Mouse (Mus musculus) MEL (cell line): ENCODE measurements around the gene Zfp955b. TPM values are rescaled to one million over a fixed set of nuclear protein-coding genes. Genes with fewer than 3 reads are reported as not detected.
A peak's percentile ranks its signal among the peaks of the same experiment; 100 is the strongest.
"Not testable (repeated sequence)": the region's sequence is repeated elsewhere in the genome, so short reads cannot be mapped to it uniquely, and the experiment has no call there.

Experiments used
- DNase-seq: peaks from one replicate; pipeline ENCODE4 v3.0.0; 2011; ENCODE audit warnings: low read depth, low spot score
- H3K27ac ChIP-seq: 2 replicates; pipeline ENCODE4 v1.5.1; 2012; ENCODE audit warnings: low read depth, mild to moderate bottlenecking, control low read depth, low read length, moderate library complexity; ENCODE audit not compliant: control insufficient read depth
- H3K27me3 ChIP-seq, 2 experiments: fragments of 150-350 bp in 1 of 2; sonication (generic) in 1 of 2; 2 replicates each; pipeline ENCODE4 v1.6.1; 2012; ENCODE audit warnings: low read length in 2 of 2, mild to moderate bottlenecking in 2 of 2, improper control_type of control experiment in 1 of 2, moderate library complexity in 1 of 2; ENCODE audit not compliant: insufficient read depth in 2 of 2, control insufficient read depth in 1 of 2
- H3K36me3 ChIP-seq, 2 experiments: 2 replicates each; pipeline ENCODE4 v1.6.1; 2012 to 2014; ENCODE audit warnings: low read length in 2 of 2, improper control_type of control experiment in 1 of 2, inconsistent platforms in 1 of 2, mild to moderate bottlenecking in 1 of 2; ENCODE audit not compliant: insufficient read depth in 2 of 2, control insufficient read depth in 1 of 2
- H3K4me1 ChIP-seq, 2 experiments: fragments of 150-350 bp in 1 of 2; sonication (generic) in 1 of 2; 2 replicates each; pipeline ENCODE4 v1.6.1; 2012; ENCODE audit warnings: low read length in 2 of 2, improper control_type of control experiment in 1 of 2, mild to moderate bottlenecking in 1 of 2; ENCODE audit not compliant: insufficient read depth in 2 of 2, control insufficient read depth in 1 of 2
- H3K4me3 ChIP-seq, 2 experiments: fragments of 150-350 bp in 1 of 2; sonication (generic) in 1 of 2; 2 replicates each; pipeline ENCODE4 v1.5.1; 2012; ENCODE audit warnings: low read depth in 2 of 2, low read length in 2 of 2, mild to moderate bottlenecking in 2 of 2, moderate library complexity in 2 of 2, control low read depth in 1 of 2, improper control_type of control experiment in 1 of 2; ENCODE audit not compliant: control insufficient read depth in 1 of 2, insufficient read depth in 1 of 2
- H3K79me2 ChIP-seq: 2 replicates; pipeline ENCODE4 v1.6.1; 2012; ENCODE audit warnings: mild to moderate bottlenecking, low read length, moderate library complexity; ENCODE audit not compliant: control insufficient read depth, poor library complexity, insufficient read depth
- H3K9ac ChIP-seq: 2 replicates; pipeline ENCODE4 v1.6.1; 2012; ENCODE audit warnings: low read depth, mild to moderate bottlenecking, control low read depth, low read length, moderate library complexity; ENCODE audit not compliant: control insufficient read depth, poor library complexity, severe bottlenecking
- H3K9me3 ChIP-seq: fragments of 150-350 bp; sonication (generic); replicated peaks from 2 replicates; pipeline ENCODE4 v1.6.1; 2012; ENCODE audit warnings: mild to moderate bottlenecking, low read length, improper control_type of control experiment, moderate library complexity; ENCODE audit not compliant: insufficient read depth
- CHD1 ChIP-seq: IDR thresholded peaks from 2 replicates; pipeline ENCODE4 v1.6.1; 2012; ENCODE audit warnings: low read depth, mild to moderate bottlenecking, inconsistent platforms, low read length, improper control_type of control experiment
- EP300 ChIP-seq, 2 experiments: IDR thresholded peaks; 2 replicates each; pipeline ENCODE4 v1.6.1; 2011; ENCODE audit warnings: improper control_type of control experiment in 2 of 2, low read length in 2 of 2, low read depth in 1 of 2, mild to moderate bottlenecking in 1 of 2
- MAX ChIP-seq: IDR thresholded peaks from 2 replicates; pipeline ENCODE4 v1.6.1; 2011; ENCODE audit warnings: low read length, improper control_type of control experiment
- MAZ ChIP-seq: IDR thresholded peaks from 2 replicates; pipeline ENCODE4 v1.6.1; 2012; ENCODE audit warnings: low read depth, mild to moderate bottlenecking, inconsistent platforms, low read length, improper control_type of control experiment
- MXI1 ChIP-seq: IDR thresholded peaks from 2 replicates; pipeline ENCODE4 v1.6.1; 2011; ENCODE audit warnings: mild to moderate bottlenecking, low read depth, low read length, improper control_type of control experiment
- NELFE ChIP-seq: IDR thresholded peaks from 2 replicates; pipeline ENCODE4 v1.6.1; 2011; ENCODE audit warnings: low read depth, low read length, improper control_type of control experiment
- POLR2A ChIP-seq, 2 experiments: IDR thresholded peaks; 2 replicates each; pipeline ENCODE4 v1.6.1; 2011 to 2012; ENCODE audit warnings: low read length in 2 of 2, mild to moderate bottlenecking in 2 of 2, control low read depth in 1 of 2, improper control_type of control experiment in 1 of 2, low read depth in 1 of 2, moderate library complexity in 1 of 2; ENCODE audit not compliant: control insufficient read depth in 1 of 2, insufficient read depth in 1 of 2, poor library complexity in 1 of 2
- RCOR1 ChIP-seq: IDR thresholded peaks from 2 replicates; pipeline ENCODE4 v1.6.1; 2012; ENCODE audit warnings: low read depth, mild to moderate bottlenecking, inconsistent platforms, low read length, improper control_type of control experiment
- SMC3 ChIP-seq: IDR thresholded peaks from 2 replicates; pipeline ENCODE4 v1.6.1; 2011; ENCODE audit warnings: low read depth, low read length, improper control_type of control experiment
- TCF12 ChIP-seq: IDR thresholded peaks from 2 replicates; pipeline ENCODE4 v1.6.1; 2014; ENCODE audit warnings: low read depth, mild to moderate bottlenecking, inconsistent platforms, low read length, improper control_type of control experiment, moderate library complexity
- ZC3H11A ChIP-seq: IDR thresholded peaks from 2 replicates; pipeline ENCODE4 v1.6.1; 2012; ENCODE audit warnings: low read depth, mild to moderate bottlenecking, inconsistent platforms, low read length, improper control_type of control experiment
- ZMIZ1 ChIP-seq: IDR thresholded peaks from 2 replicates; pipeline ENCODE4 v1.6.1; 2012; ENCODE audit warnings: low read depth, mild to moderate bottlenecking, inconsistent platforms, low read length, improper control_type of control experiment, moderate library complexity
- polyA plus RNA-seq, 2 experiments: library from polyadenylated mRNA; stranded (reverse) in 1 of 2; unstranded in 1 of 2; fragments of >175 nt in 1 of 2; fragments of >200 nt in 1 of 2; gene quantifications; 2 replicates each; pipeline versions ENCODE4 v1.2.1 to v1.2.4; 2012; ENCODE audit warnings: low replicate concordance in 2 of 2, low read depth in 1 of 2; ENCODE audit not compliant: insufficient read length in 2 of 2, insufficient read depth in 1 of 2, missing spikeins in 1 of 2
- total RNA-seq: library from RNA; depleted of rRNA; stranded (reverse); fragments of 300-350 nt; gene quantifications from 2 replicates; pipeline ENCODE4 v1.2.3, GENCODE M21; 2012; rRNA removed

The Zfp955b gene
- total RNA-seq (6.7 and 7.7 TPM in 2 replicates), polyA plus RNA-seq (10 to 100 TPM in 1 of 2 experiments, not detected in 1; 12.2 TPM)

DNA sequence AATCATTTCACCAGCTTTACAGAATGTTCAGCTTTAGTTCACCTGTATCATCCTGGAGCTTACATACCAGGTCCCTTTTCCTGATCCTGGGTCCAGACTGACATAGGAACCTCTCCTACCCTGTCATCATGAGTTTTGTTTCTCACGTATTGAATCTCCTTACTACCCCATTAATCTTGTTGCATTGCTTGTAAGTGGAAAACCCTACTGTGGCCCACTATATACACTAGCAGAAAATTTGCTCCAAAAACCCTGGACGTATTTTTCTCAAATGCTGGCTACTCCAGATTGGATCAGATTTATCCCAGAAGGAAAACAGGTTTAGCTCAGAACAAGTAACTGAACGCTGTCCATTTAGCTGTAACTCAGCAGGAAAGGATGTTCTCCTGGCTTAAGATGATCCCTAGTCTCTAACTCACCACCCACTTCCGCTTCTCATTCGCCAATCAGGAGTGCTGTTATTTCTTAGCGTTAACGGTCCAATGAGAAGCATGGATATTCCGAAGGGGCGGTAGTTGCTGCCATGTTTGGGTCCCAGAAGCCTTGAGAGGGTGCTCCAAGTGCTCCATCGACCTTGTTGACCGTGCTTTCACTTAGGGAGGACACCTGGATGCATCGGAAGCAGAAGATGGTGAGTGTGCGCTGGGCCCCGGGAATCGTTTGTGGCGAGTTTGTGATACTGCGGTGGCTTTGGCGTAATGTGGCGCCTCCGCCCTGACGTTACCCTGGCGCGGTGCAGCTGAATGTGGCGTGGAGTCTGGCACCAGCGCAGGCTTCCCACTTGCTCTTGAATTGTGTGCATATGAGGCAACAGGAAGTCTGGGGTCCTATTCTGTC lies at the start of gene Zfp955b:
Zfp955b (plus strand) TSS at position 506 of the 837 bp plus-strand sequence.
- H3K4me3 ChIP-seq = peak within 1 kb of the TSS in 1 of 2 experiments; percentile 26; a peak in 1 of 4 replicates
- not testable (repeated sequence) for H3K9me3 ChIP-seq, H3K36me3 ChIP-seq, H3K9ac ChIP-seq, H3K27me3 ChIP-seq, H3K27ac ChIP-seq, H3K4me1 ChIP-seq, H3K79me2 ChIP-seq, DNase-seq

DNA sequence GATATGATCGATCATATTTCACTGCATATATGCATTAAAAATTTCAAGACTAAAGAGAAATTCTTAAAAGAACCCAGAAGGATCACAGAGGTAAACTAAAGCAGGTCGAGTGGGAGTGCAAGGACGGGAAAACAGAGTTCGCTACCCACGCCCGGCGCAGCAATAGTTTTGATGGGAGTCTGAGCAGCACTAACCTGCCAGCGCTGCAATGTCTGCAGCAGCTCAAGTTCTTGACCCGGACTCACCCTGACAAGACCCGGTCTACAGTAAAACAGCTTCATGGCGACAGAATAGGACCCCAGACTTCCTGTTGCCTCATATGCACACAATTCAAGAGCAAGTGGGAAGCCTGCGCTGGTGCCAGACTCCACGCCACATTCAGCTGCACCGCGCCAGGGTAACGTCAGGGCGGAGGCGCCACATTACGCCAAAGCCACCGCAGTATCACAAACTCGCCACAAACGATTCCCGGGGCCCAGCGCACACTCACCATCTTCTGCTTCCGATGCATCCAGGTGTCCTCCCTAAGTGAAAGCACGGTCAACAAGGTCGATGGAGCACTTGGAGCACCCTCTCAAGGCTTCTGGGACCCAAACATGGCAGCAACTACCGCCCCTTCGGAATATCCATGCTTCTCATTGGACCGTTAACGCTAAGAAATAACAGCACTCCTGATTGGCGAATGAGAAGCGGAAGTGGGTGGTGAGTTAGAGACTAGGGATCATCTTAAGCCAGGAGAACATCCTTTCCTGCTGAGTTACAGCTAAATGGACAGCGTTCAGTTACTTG lies 34.6 kb upstream of the Zfp955b start, which contains the start of gene Zfp955a:
Zfp955a (minus strand) TSS at position 616 of the 789 bp plus-strand sequence.
- H3K36me3 ChIP-seq, H3K27ac ChIP-seq, H3K9ac ChIP-seq, H3K27me3 ChIP-seq, H3K9me3 ChIP-seq, H3K4me3 ChIP-seq, H3K4me1 ChIP-seq, DNase-seq, H3K79me2 ChIP-seq: not testable (repeated sequence)

DNA sequence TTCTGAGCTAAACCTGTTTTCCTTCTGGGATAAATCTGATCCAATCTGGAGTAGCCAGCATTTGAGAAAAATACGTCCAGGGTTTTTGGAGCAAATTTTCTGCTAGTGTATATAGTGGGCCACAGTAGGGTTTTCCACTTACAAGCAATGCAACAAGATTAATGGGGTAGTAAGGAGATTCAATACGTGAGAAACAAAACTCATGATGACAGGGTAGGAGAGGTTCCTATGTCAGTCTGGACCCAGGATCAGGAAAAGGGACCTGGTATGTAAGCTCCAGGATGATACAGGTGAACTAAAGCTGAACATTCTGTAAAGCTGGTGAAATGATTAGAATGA lies 34.1 kb upstream of the Zfp955b start:
- not testable (repeated sequence) for H3K9me3 ChIP-seq, H3K36me3 ChIP-seq, H3K27ac ChIP-seq, H3K27me3 ChIP-seq, DNase-seq, H3K79me2 ChIP-seq, H3K4me1 ChIP-seq, H3K9ac ChIP-seq, H3K4me3 ChIP-seq

DNA sequence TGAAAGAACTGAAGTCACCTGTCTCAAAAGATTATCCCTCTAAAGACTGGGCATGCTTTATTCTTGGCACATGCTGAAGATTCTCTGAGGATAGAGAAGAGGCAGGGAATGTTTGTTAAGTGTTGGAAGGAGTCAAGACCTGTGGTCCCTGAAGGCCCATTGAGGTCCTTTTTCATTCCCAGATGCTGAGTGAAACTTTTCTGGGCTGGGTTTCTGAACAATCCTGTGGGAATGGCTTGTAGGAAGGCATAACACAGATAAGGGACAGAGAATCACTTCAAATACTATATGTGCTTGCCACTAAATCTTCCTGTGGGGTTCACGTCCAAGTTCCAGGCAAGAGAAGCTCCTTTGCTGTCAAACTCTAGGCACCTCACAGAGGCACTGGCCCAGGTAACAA lies 25.0 kb upstream of the Zfp955b start, which contains the start of gene Olfr63:
Olfr63 (plus strand) TSS at position 301 of the 400 bp plus-strand sequence.
- no peak for TF ChIP-seq ZC3H11A
- no peak for TF ChIP-seq CHD1
- no peak for TF ChIP-seq SMC3
- no peak for TF ChIP-seq POLR2A (IDR thresholded peaks at IDR 0.05; ENCODE audit: control insufficient read depth in 1 of 2, insufficient read depth in 1 of 2, low read depth in 1 of 2, low read length in 2 of 2, poor library complexity in 1 of 2)
- no peak for TF ChIP-seq MXI1
- TF ChIP-seq EP300 (IDR thresholded peaks at IDR 0.05; ENCODE audit: low read depth in 1 of 2, low read length in 2 of 2) = no peak
- no peak for TF ChIP-seq RCOR1
- no peak for TF ChIP-seq MAX
- TF ChIP-seq ZMIZ1 = no peak
- no peak for TF ChIP-seq MAZ
- TF ChIP-seq NELFE = no peak
- TF ChIP-seq TCF12 = no peak
- Histone ChIP-seq H3K79me2 (no peaks in the 10 kb centered on the region), H3K4me1 (no peaks in the 10 kb centered on the region), H3K27me3 (peaks cover 9 to 34% of the 10 kb centered on the region in 2 experiments), H3K9ac (no peak within 1 kb of the TSS), H3K9me3 (no peaks in the 10 kb centered on the region), H3K36me3 (no peaks in the 10 kb centered on the region), H3K27ac (no peak within 1 kb of the TSS), H3K4me3 (no peak within 1 kb of the TSS)
- DNase-seq = no peak
